Mouse (Mus musculus): ENCODE measurements around the gene Itsn1.

DNA sequence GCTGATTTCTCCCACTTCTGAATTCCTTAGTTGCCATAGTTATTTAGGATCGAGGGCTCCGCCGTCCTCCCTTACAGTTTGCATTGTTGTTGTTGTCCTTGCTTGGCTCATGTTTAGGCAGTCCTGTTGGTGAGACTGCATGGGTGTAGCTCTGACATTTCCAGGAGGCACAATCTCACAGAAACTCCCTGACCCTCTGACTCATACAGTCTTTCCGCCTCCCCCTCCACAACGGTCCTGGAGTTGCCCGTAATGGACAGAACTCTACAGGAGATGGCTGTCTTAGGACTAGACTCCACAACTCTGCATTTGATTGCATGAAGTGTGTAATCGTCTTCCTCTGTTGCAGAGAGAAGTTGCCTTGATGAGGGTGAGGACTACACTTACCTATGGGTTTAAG, 65.2 kb downstream of the Itsn1 start:
- TF ChIP-seq GATA1 (IDR thresholded peaks at IDR 0.05; ENCODE audit: borderline replicate concordance, low read length): no peak
- TF ChIP-seq FLI1 (IDR thresholded peaks at IDR 0.05; ENCODE audit: low read length): no peak

Data from megakaryocyte, embryonic 14.5 days (primary cell).